Comparison of ENCODE assay signal across 27 mouse cellular contexts in genomic region chr16:32685405-32685804, GRCm38 (mm10). TPM values are rescaled to one million over a fixed set of nuclear protein-coding genes. Genes with fewer than 3 reads are reported as not detected.
DNase-seq lines count a peak whose midpoint lies in the region; ATAC-seq and TF ChIP-seq lines count a peak whose summit lies in the region.
"Had no signal": no experiment of that assay in that cellular context is flagged by ENCODE, and none has a peak within 500 bp of the region (broad histone marks: within the 10 kb centered on the region; RNA-seq: fewer than 3 reads in every experiment).

No protein-coding gene starts in this region.

- peak overlapping the region; percentile 57 for H3K27ac ChIP-seq in liver, postnatal 0 days (ENCODE audit: low read depth)
- no peak overlapping the region for H3K27ac ChIP-seq in liver, embryonic 11.5 days (ENCODE audit: low read depth, low read length)
- H3K27ac ChIP-seq: embryonic facial prominence, embryonic 10.5 days; embryonic facial prominence, embryonic 13.5 days; forebrain, embryonic 10.5 days; forebrain, embryonic 13.5 days; hindbrain, embryonic 12.5 days; hindbrain, embryonic 15.5 days had no signal

- no peaks in the 10 kb centered on the region for H3K9me3 ChIP-seq in liver, postnatal 0 days (ENCODE audit: low read length)
- H3K9me3 ChIP-seq in liver, embryonic 11.5 days (ENCODE audit: control insufficient read depth, low read length), result no peaks in the 10 kb centered on the region
- H3K9me3 ChIP-seq: embryonic facial prominence, embryonic 10.5 days; embryonic facial prominence, embryonic 13.5 days; forebrain, embryonic 10.5 days; forebrain, embryonic 13.5 days; hindbrain, embryonic 12.5 days; hindbrain, embryonic 15.5 days had no signal

- no peak overlapping the region; the same call in 1 of the 2 replicates for H3K9ac ChIP-seq in liver, postnatal 0 days (replicated peaks)
- no peak overlapping the region for H3K9ac ChIP-seq in liver, embryonic 11.5 days (ENCODE audit: low read depth, low read length)
- H3K9ac ChIP-seq: embryonic facial prominence, embryonic 13.5 days; forebrain, embryonic 13.5 days; hindbrain, embryonic 12.5 days; hindbrain, embryonic 15.5 days had no signal

- TF ChIP-seq CTCF in liver, postnatal 0 days (IDR thresholded peaks at IDR 0.05; ENCODE audit: low read depth), result no peak

- H3K4me3 ChIP-seq in liver, postnatal 0 days (ENCODE audit: low read depth, low read length), result no peak overlapping the region
- no peak overlapping the region for H3K4me3 ChIP-seq in liver, embryonic 11.5 days (ENCODE audit: low read depth, low read length)
- H3K4me3 ChIP-seq: embryonic facial prominence, embryonic 10.5 days; embryonic facial prominence, embryonic 13.5 days; erythroblast, embryonic 14.5 days; forebrain, embryonic 10.5 days; forebrain, embryonic 13.5 days; hindbrain, embryonic 12.5 days; hindbrain, embryonic 15.5 days had no signal

- peak; percentile 58 for DNase-seq in adrenal gland, postnatal 10 days
- DNase-seq in adrenal gland, postnatal 25 days, result no peak
- DNase-seq in gastrocnemius, postnatal 25 days, result peak; percentile 5
- DNase-seq in gastrocnemius, adult 18-20 months (ENCODE audit: low spot score), result no peak
- peak; percentile 44 for DNase-seq in liver, postnatal 0 days
- DNase-seq in liver, embryonic 11.5 days (ENCODE audit: low spot score), result no peak
- DNase-seq in testis, postnatal 10 days (ENCODE audit: low spot score), result peak; percentile 37
- no peak for DNase-seq in testis, postnatal 14 days (ENCODE audit: low spot score)
- DNase-seq: adrenal gland, adult 2 months; cerebellum, adult 11 months; cerebellum, adult 2 months; cerebellum, adult 9-11 months; heart, adult 11 months had no signal

- TF ChIP-seq EP300 in liver, postnatal 0 days (IDR thresholded peaks at IDR 0.05; ENCODE audit: low read depth), result no peak

- H3K4me1 ChIP-seq in liver, postnatal 0 days (ENCODE audit: insufficient read depth), result peaks cover 3% of the 10 kb centered on the region; the same call in 1 of the 2 replicates
- no peaks in the 10 kb centered on the region; the same call in 1 of the 2 replicates for H3K4me1 ChIP-seq in liver, embryonic 11.5 days (replicated peaks; ENCODE audit: control insufficient read depth, insufficient read depth, low read length)
- H3K4me1 ChIP-seq: forebrain, embryonic 10.5 days; forebrain, embryonic 13.5 days; hindbrain, embryonic 12.5 days; hindbrain, embryonic 15.5 days had no signal

- no peaks in the 10 kb centered on the region for H3K27me3 ChIP-seq in liver, postnatal 0 days (ENCODE audit: insufficient read depth, low read length)
- H3K27me3 ChIP-seq in liver, embryonic 11.5 days (replicated peaks; ENCODE audit: control insufficient read depth, insufficient read depth, low read length), result no peaks in the 10 kb centered on the region
- H3K27me3 ChIP-seq: embryonic facial prominence, embryonic 13.5 days; forebrain, embryonic 13.5 days; hindbrain, embryonic 12.5 days; hindbrain, embryonic 15.5 days had no signal

- WGBS in liver, postnatal 0 days (ENCODE audit: insufficient replicate concordance), result 56% methylated on average over 10 of the region's 10 CpGs
- WGBS in liver, embryonic 11.5 days, result 65% methylated on average over 10 of the region's 10 CpGs

- ATAC-seq in liver, postnatal 0 days, result peak; percentile 26; the same call in 1 of the 2 replicates
- no peak for ATAC-seq in liver, embryonic 11.5 days (replicated peaks; ENCODE audit: low FRiP score)
- ATAC-seq: activated CD4-positive, CD25-positive, alpha-beta regulatory T cell, adult 4 months; forebrain, embryonic 13.5 days; forebrain, embryonic 16.5 days had no signal

- peaks cover 9% of the 10 kb centered on the region; the same call in 1 of the 2 replicates for H3K36me3 ChIP-seq in liver, postnatal 0 days (replicated peaks; ENCODE audit: insufficient read depth, low read length)
- peaks cover 10% of the 10 kb centered on the region for H3K36me3 ChIP-seq in liver, embryonic 11.5 days (ENCODE audit: control insufficient read depth, insufficient read depth, low read length)

- no peak overlapping the region for H3K4me2 ChIP-seq in liver, postnatal 0 days (ENCODE audit: low read depth, low read length)
- H3K4me2 ChIP-seq in liver, embryonic 11.5 days, result no peak overlapping the region
- H3K4me2 ChIP-seq: embryonic facial prominence, embryonic 13.5 days; forebrain, embryonic 13.5 days; heart, embryonic 11.5 days; hindbrain, embryonic 12.5 days; hindbrain, embryonic 15.5 days had no signal

RNA-seq across cellular contexts. Expression of gene Tnk2, which starts 41.7 kb away (rescaled TPM):
- total RNA-seq in adrenal gland, postnatal 10 days (2021), result 10 to 100 TPM; 45.1 to 85.2 TPM
- 34.8 and 52.2 TPM in 2 replicates for total RNA-seq in adrenal gland, postnatal 25 days (2021)
- 10 to 100 TPM; 35.7 to 41.4 TPM for total RNA-seq in gastrocnemius, postnatal 25 days (2021)
- 10 to 100 TPM; 44.9 to 46.5 TPM for total RNA-seq in gastrocnemius, adult 18-20 months (2021)
- polyA plus RNA-seq in liver, postnatal 0 days (2015; fragmentation: Nextera tagmentation; extraction: Ambion mirVana), result 2.9 and 3.5 TPM in 2 replicates
- 10.8 and 11.6 TPM in 2 replicates for polyA plus RNA-seq in liver, embryonic 11.5 days (2014; fragmentation: Nextera tagmentation; extraction: Ambion mirVana)

RNA-seq across cellular contexts. Expression of gene Muc4, which starts 50.3 kb away (rescaled TPM):
- under 1 TPM; 0.12 to 0.27 TPM for total RNA-seq in adrenal gland, postnatal 10 days (2021)
- total RNA-seq in adrenal gland, postnatal 25 days (2021), result not detected in 2 replicates
- total RNA-seq in gastrocnemius, postnatal 25 days (2021), result under 1 TPM; 0.08 to 0.43 TPM
- total RNA-seq in gastrocnemius, adult 18-20 months (2021), result under 1 TPM; 0.02 to 0.41 TPM
- polyA plus RNA-seq in liver, postnatal 0 days (2015; fragmentation: Nextera tagmentation; extraction: Ambion mirVana), result 0.49 and 0.64 TPM in 2 replicates
- polyA plus RNA-seq in liver, embryonic 11.5 days (2014; fragmentation: Nextera tagmentation; extraction: Ambion mirVana), result 0.41 and 0.66 TPM in 2 replicates
- total RNA-seq: adrenal gland, adult 2 months; common myeloid progenitor, adult 5-6 weeks; hematopoietic stem cell, adult 5-6 weeks had no signal
- polyA plus RNA-seq: activated CD4-positive, CD25-positive, alpha-beta regulatory T cell, adult 4 months; adrenal gland, adult 2 months; erythroblast, embryonic 14.5 days; forebrain, embryonic 16.5 days; heart, embryonic 14.5 days; heart, postnatal 0 days; hindbrain, embryonic 15.5 days had no signal

Comparison
In these comparisons a context has a peak if more than half of its experiments do, and no peak if none do; other contexts are left out.
1. DNase-seq: peak in adrenal gland, postnatal 10 days (single experiment), gastrocnemius, postnatal 25 days (single experiment), liver, postnatal 0 days (single experiment) and testis, postnatal 10 days (single experiment); none in adrenal gland, postnatal 25 days (single experiment), gastrocnemius, adult 18-20 months (single experiment), liver, embryonic 11.5 days (single experiment) and testis, postnatal 14 days (single experiment).